Mouse (Mus musculus) brain, adult 10 weeks (tissue): Measurements from ENCODE around the gene Scyl2. TPM values are rescaled to one million over a fixed set of nuclear protein-coding genes. Genes with fewer than 3 reads are reported as not detected.

ENCODE experiments used
- polyA plus RNA-seq: library from polyadenylated mRNA; stranded (reverse); fragments of 350-450 nt; fragmentation: Illumina TruSeq; extraction: RNeasy Lipid Tissue Mini Kit (QIAGEN cat#74804); gene quantifications from one replicate; pipeline ENCODE4 v1.2.3, GENCODE M21; 2015; ENCODE audit warnings: low read depth, low replicate concordance

Gene Scyl2
- 24.9 TPM for polyA plus RNA-seq

GRCm38 (mm10) chr10:89686139-89686808 is at the start of gene Scyl2:
Scyl2 (minus strand) TSS chr10:89686285.

GRCm38 (mm10) chr10:89732001-89732794 is 46.1 kb upstream of the Scyl2 start, which contains the start of gene Actr6:
Actr6 (minus strand) TSS chr10:89732295.

GRCm38 (mm10) chr10:89621129-89621528 is 65.0 kb downstream of the Scyl2 start, which contains the start of gene Slc17a8:
Slc17a8 (minus strand) TSS chr10:89621253.

Other genes starting within 250 kb of the Scyl2 start
- 2.1 TPM for gene Gas2l3, start 242.3 kb downstream of the Scyl2 start, polyA plus RNA-seq
- not detected for gene Nr1h4, start 152.7 kb downstream of the Scyl2 start, polyA plus RNA-seq
- 3.2 TPM for gene Slc17a8, start 65.0 kb downstream of the Scyl2 start, polyA plus RNA-seq
- gene Actr6, start 46.0 kb upstream of the Scyl2 start, polyA plus RNA-seq: 37.3 TPM
- gene Uhrf1bp1l, start 58.7 kb upstream of the Scyl2 start, polyA plus RNA-seq: 42.1 TPM
- gene Anks1b, start 187.2 kb upstream of the Scyl2 start, polyA plus RNA-seq: 227 TPM